Mouse (Mus musculus) hindbrain, embryonic 16.5 days (tissue): ENCODE measurements around the gene Dab2ip. TPM values are rescaled to one million over a fixed set of nuclear protein-coding genes. Genes with fewer than 3 reads are reported as not detected.

Experiments used
- ATAC-seq: fragments of 200-750 bp; cut with Nextera tagmentation; 2 replicates; pipeline ENCODE4 v1.8.0; 2017; ENCODE audit warnings: moderate TSS enrichment, moderate library complexity
- H3K27ac ChIP-seq: fragments of 300-500 bp; sonication (generic); 2 replicates; pipeline ENCODE4 v1.5.1; 2014; ENCODE audit warnings: low read depth, mild to moderate bottlenecking, control low read depth, low read length, moderate library complexity
- H3K27me3 ChIP-seq: fragments of 300-500 bp; sonication (generic); replicated peaks from 2 replicates; pipeline ENCODE4 v1.6.1; 2014; ENCODE audit warnings: low read length; ENCODE audit not compliant: control insufficient read depth, insufficient read depth
- H3K36me3 ChIP-seq: fragments of 300-500 bp; sonication (generic); 2 replicates; pipeline ENCODE4 v1.6.1; 2014; ENCODE audit warnings: mild to moderate bottlenecking, low read length, moderate library complexity, mixed read lengths; ENCODE audit not compliant: control insufficient read depth, insufficient read depth
- H3K4me1 ChIP-seq: fragments of 300-500 bp; sonication (generic); 2 replicates; pipeline ENCODE4 v1.6.1; 2014; ENCODE audit warnings: low read depth, low read length; ENCODE audit not compliant: control insufficient read depth, insufficient read depth
- H3K4me2 ChIP-seq: fragments of 300-500 bp; sonication (generic); 2 replicates; pipeline ENCODE4 v1.6.1; 2014; ENCODE audit warnings: mild to moderate bottlenecking, low read length, control low read depth, moderate library complexity
- H3K4me3 ChIP-seq: fragments of 300-500 bp; sonication (generic); 2 replicates; pipeline ENCODE4 v1.5.1; 2014; ENCODE audit warnings: mild to moderate bottlenecking, low read length, control low read depth, moderate library complexity
- H3K9ac ChIP-seq: fragments of 300-500 bp; sonication (generic); 2 replicates; pipeline ENCODE4 v1.6.1; 2014; ENCODE audit warnings: low read depth, mild to moderate bottlenecking, control low read depth, low read length, moderate library complexity
- H3K9me3 ChIP-seq: fragments of 300-500 bp; sonication (generic); 2 replicates; pipeline ENCODE4 v1.6.1; 2014; ENCODE audit warnings: mild to moderate bottlenecking, low read length, moderate library complexity; ENCODE audit not compliant: control insufficient read depth
- WGBS: fragments of 180-500 bp; shearing (Covaris S2); extraction: QIAGEN DNeasy Blood & Tissue Kit; methylation state at CpG from one replicate; pipeline ENCODE4 v1.1.7; 2014; 5-methylcytosine and 5-hydroxymethylcytosine counted together
- polyA plus RNA-seq: library from polyadenylated mRNA; unstranded; fragments of >200 nt; fragmentation: Nextera tagmentation; extraction: Ambion mirVana; gene quantifications from 2 replicates; pipeline ENCODE4 v1.2.1, GENCODE M21; 2015

Dab2ip gene
- polyA plus RNA-seq, 1 experiment from 2014 or later: 27.6 TPM

DNA sequence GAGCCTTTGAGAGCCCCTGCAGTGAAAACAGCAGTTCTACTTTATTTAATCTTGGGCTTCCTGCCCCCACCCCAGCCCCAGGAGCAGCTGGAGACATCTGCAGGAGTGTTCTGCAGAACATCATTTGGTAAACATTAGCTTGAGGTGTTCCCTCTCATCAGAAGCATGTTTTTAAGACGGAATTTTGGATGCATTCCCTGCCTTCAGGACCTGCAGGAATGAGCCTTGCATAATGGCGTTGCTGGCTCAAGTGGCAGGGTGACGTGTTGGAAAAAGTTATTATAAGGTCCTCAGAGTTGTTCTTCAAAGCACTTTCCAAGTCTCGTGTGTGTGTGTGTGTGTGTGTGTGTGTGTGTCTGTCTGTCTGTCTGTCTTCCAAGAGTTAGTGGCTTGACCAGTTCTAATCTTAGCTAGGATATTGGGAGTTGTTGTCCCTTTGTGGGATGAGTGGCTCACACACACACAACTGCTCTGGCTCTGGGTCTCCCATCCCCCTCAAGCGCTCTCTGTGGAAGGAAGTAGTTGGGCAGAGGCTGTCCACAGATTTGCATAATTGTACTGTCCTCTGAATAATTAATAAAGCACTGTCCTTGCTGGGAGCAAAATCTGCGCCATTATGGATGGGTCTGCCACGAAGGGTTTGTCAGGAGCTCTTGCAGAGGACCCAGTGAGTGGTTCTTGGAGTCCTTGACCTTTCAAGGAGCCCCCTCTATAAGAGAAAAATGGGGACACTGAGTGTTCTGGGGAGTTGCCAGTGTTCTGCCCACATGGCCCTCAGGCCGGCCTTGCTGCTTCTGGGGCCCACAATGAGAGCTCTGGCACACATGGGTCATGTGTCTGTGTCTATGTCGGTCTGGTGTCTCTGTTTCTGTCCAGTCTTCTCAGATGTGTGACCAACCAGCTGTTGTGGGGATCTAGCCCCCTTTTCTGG is 114.2 kb downstream of the Dab2ip start:
- H3K9me3 ChIP-seq: no peaks in the 10 kb centered on the region
- no peak overlapping the region; the same call in 1 of the 2 replicates for H3K27ac ChIP-seq
- no peak overlapping the region for H3K4me3 ChIP-seq
- no peaks in the 10 kb centered on the region for H3K27me3 ChIP-seq
- H3K4me1 ChIP-seq: peaks cover 75% of the 10 kb centered on the region
- no peak for ATAC-seq
- H3K4me2 ChIP-seq: no peak overlapping the region
- H3K9ac ChIP-seq: no peak overlapping the region
- no peaks in the 10 kb centered on the region for H3K36me3 ChIP-seq
- WGBS: 55% methylated on average over 9 of the region's 9 CpGs

- ATAC-seq: no peak
- Histone ChIP-seq H3K9ac (no peak overlapping the region), H3K27ac (no peak overlapping the region), H3K9me3 (no peaks in the 10 kb centered on the region), H3K4me1 (peaks cover 77% of the 10 kb centered on the region), H3K4me3 (no peak overlapping the region), H3K27me3 (no peaks in the 10 kb centered on the region), H3K4me2 (no peak overlapping the region), H3K36me3 (no peaks in the 10 kb centered on the region)
- 87% methylated on average over 3 of the region's 3 CpGs for WGBS
Observed at GRCm38 (mm10) chr2:35673181-35673580, 115.1 kb downstream of the Dab2ip start.

- WGBS: 82% methylated on average over 3 of the region's 3 CpGs
- Histone ChIP-seq H3K9me3 (no peaks in the 10 kb centered on the region), H3K27ac (no peak overlapping the region), H3K27me3 (no peaks in the 10 kb centered on the region), H3K4me1 (peaks cover 73% of the 10 kb centered on the region), H3K4me3 (no peak overlapping the region), H3K4me2 (no peak overlapping the region), H3K36me3 (no peaks in the 10 kb centered on the region), H3K9ac (no peak overlapping the region)
- ATAC-seq: no peak
Observed at GRCm38 (mm10) chr2:35673986-35674385, 115.9 kb downstream of the Dab2ip start.

DNA sequence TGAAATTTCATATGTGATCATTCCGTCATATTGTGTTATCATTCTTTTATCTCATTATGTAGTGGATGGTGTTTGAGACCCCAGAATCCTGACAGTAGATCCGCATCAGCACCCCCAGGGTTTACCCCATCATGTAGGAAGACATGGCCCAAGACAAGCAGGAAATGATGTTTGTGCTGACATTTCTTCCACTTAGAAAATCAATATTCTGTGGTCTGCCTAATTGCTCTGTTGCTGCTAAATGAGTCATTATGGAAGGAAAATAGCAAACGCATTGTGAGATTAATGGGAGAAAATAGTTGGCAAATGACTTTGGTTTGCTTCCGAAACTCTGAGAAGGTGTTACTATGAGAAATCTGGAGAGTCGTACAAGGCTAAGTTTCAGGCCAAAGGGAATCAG is 116.4 kb downstream of the Dab2ip start:
- no peak for ATAC-seq
- peaks cover 68% of the 10 kb centered on the region for H3K4me1 ChIP-seq
- H3K27ac ChIP-seq: no peak overlapping the region
- H3K4me3 ChIP-seq: no peak overlapping the region
- H3K27me3 ChIP-seq: no peaks in the 10 kb centered on the region
- H3K36me3 ChIP-seq: no peaks in the 10 kb centered on the region
- no peak overlapping the region for H3K9ac ChIP-seq
- no peaks in the 10 kb centered on the region for H3K9me3 ChIP-seq
- whole genome bisulfite sequencing: 70% methylated on average over 5 of the region's 5 CpGs
- no peak overlapping the region for H3K4me2 ChIP-seq

DNA sequence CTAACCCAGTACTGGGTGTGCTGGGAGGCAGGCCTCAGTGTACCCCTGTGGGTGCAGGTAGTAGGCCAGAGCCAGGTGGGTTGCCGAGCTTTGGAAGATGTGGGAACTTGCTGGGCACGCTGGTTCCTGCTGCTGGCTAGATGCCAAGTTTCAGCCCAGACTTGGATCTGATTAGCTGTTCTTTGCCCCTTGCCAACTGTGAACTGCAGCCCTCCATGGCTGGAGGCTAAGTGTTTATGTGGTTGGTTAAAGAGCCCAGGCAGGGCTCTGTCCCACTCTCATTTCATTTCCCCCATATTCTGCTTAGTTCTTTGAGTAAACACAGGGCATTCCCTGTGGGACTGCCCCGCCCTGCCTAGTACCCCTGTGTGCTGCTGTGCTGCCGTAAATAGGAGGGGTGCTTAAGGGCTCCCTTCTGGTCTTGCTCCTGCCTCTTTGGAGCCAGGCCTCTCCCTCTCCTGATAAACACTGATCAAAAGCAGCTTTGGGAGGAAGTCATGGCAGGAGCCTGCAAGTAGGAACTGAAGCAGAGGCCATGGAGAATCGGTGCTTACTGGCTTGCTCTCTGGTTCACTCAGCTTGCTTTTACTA is 118.1 kb downstream of the Dab2ip start:
- Histone ChIP-seq H3K9me3 (no peaks in the 10 kb centered on the region), H3K27ac (peak overlapping the region; percentile 7; the same call in 1 of the 2 replicates), H3K9ac (peak overlapping the region; percentile 13; the same call in 1 of the 2 replicates), H3K4me1 (peaks cover 67% of the 10 kb centered on the region), H3K4me3 (no peak overlapping the region), H3K27me3 (no peaks in the 10 kb centered on the region), H3K4me2 (no peak overlapping the region), H3K36me3 (no peaks in the 10 kb centered on the region)
- ATAC-seq: no peak
- WGBS: 35% methylated on average over 5 of the region's 5 CpGs

DNA sequence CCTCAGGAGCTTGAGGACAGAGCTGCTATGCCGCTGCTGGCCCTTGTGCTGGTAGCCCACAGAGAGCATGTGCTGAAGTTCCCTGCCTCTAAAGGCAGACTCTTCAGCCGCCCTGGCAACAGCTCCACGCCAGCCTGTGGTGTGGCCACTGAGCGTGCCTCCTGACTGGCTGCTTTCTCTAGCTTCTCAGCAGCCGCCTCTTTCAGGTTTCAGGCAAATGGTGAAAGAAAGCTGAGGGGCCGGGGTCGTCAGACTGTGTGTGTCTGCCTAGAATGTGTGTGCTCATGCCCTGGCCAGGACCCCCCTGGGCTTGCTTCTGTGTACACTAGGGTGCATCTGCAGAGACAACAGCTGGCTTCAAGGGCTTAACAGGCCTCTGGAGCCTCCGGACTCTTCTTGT is 119.8 kb downstream of the Dab2ip start:
- 10% methylated on average over 8 of the region's 8 CpGs for WGBS
- Histone ChIP-seq H3K4me3 (no peak overlapping the region), H3K4me2 (no peak overlapping the region), H3K27me3 (no peaks in the 10 kb centered on the region), H3K9ac (peak overlapping the region; percentile 1; the same call in 1 of the 2 replicates), H3K36me3 (no peaks in the 10 kb centered on the region), H3K9me3 (no peaks in the 10 kb centered on the region), H3K27ac (peak overlapping the region; percentile 77; the same call in 1 of the 2 replicates), H3K4me1 (peaks cover 62% of the 10 kb centered on the region)
- ATAC-seq: peak; percentile 75

GRCm38 (mm10) chr2:35678440-35678839 is 120.4 kb downstream of the Dab2ip start:
- Histone ChIP-seq H3K9ac (0 out of 2 replicates have a peak overlapping the region, but pooled peaks have one; percentile 1), H3K4me2 (no peak overlapping the region), H3K4me1 (peaks cover 62% of the 10 kb centered on the region), H3K27me3 (no peaks in the 10 kb centered on the region), H3K4me3 (no peak overlapping the region), H3K27ac (peak overlapping the region; percentile 77; the same call in 1 of the 2 replicates), H3K9me3 (no peaks in the 10 kb centered on the region), H3K36me3 (no peaks in the 10 kb centered on the region)
- no peak for ATAC-seq
- WGBS: 28% methylated on average over 4 of the region's 4 CpGs

DNA sequence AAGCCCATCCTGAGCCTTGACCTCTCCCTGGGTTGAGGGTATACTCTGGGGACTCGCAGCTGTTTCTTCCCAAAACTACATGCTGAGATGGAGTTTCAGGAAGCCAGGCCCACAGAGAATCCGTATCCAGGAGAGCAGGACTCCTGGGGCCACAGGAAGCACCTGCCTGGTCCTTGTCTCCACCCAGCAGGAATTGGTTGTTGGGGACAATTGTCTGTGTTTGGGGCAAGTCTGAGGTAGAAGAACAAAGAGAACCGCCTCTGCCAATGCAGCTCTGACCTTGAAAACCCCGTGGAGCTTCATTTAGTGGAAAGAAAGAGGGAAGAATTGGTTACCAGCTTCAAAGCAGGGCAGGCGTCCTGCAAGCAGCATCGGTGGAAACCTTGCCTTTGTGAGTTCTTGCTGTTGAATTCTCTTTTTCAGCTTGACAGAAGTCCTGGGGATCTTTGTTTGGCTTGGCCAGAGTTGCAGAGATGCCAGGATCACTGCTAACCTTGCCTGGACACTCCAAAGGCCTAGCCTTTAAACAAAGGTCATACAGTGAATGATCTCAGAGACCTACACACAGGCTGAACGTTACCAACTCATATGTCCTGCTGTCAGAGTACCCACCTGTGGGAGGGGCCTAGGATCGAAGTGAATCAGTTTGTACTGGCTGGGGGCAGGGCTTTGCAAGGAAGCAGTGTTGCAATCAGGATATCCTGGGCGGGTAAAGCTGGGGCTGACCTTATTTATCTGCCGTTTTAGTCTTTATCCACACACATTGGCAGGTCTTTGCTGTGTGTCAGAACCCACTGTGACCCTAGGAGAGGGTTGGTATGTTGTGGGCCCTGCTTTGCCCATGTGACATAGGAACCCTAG is 122.0 kb downstream of the Dab2ip start:
- Histone ChIP-seq H3K9ac (no peak overlapping the region), H3K27me3 (no peaks in the 10 kb centered on the region), H3K9me3 (no peaks in the 10 kb centered on the region), H3K4me2 (no peak overlapping the region), H3K36me3 (no peaks in the 10 kb centered on the region), H3K27ac (no peak overlapping the region), H3K4me3 (no peak overlapping the region), H3K4me1 (peaks cover 69% of the 10 kb centered on the region)
- no peak for ATAC-seq
- 25% methylated on average over 10 of the region's 10 CpGs for WGBS
